Mouse (Mus musculus) liver, adult 2 months (tissue): ENCODE data around the gene Psma7.

ENCODE experiments used
- CTCF ChIP-seq: fragments of 200-500 bp; IDR thresholded peaks from 2 replicates; pipeline ENCODE4 v1.5.1; 2011; ENCODE audit warnings: low read depth, low read length, control low read depth
- POLR2A ChIP-seq: fragments of 200-500 bp; IDR thresholded peaks from 2 replicates; pipeline ENCODE4 v1.6.1; 2011; ENCODE audit warnings: low read length, control low read depth; ENCODE audit not compliant: insufficient read depth; ENCODE audit errors: extremely low read depth

DNA sequence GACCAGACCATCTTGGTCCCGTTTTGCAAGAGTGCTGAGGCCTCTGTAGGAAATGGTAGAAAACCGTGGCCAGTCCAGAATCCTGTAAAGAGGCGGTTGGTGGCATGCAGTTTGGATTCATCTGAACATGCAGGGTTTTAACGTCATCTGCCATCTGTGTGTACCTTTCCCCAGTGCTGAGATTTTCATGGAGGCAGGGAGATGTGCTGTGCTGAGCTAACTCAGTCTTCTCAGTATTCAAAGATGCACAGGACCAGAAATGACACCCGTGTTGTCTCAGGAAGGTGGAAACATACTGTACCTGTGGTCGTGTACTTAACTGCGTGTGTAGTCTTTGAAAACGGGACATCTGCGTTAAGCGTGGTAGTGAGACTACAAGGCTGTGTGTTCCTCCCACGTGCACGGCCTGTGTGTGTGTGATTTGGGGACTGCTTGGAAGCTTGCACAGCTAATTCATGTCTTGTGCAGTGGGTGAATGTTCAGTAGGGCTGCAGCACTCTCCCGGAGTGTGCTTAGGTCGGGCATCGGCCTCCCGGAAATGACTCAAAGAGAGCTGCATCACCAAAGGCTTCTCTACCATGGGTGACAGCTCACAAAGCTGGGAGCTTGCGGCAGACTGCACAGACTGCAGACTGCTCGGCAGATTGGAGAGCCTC is 5.9 kb upstream of the Psma7 start:
- TF ChIP-seq CTCF, result no peak
- TF ChIP-seq POLR2A, result no peak
